ENCODE assay signal across 25 mouse cellular contexts in genomic region chr19:31621716-31622115, GRCm38 (mm10).
DNase-seq lines count a peak whose midpoint lies in the region; ATAC-seq and TF ChIP-seq lines count a peak whose summit lies in the region.
"Had no signal": no experiment of that assay in that cellular context is flagged by ENCODE, and none has a peak within 500 bp of the region (broad histone marks: within the 10 kb centered on the region; RNA-seq: fewer than 3 reads in every experiment).

No protein-coding gene starts in this region.

- H3K4me2 ChIP-seq in kidney, postnatal 0 days (ENCODE audit: low read length), result no peak overlapping the region
- H3K4me2 ChIP-seq: embryonic facial prominence, embryonic 13.5 days; forebrain, embryonic 12.5 days; forebrain, embryonic 15.5 days; heart, embryonic 11.5 days; heart, embryonic 15.5 days; hindbrain, embryonic 14.5 days had no signal

- no peak for DNase-seq in heart, adult 2 months
- DNase-seq in heart, postnatal 25 days (ENCODE audit: low spot score), result no peak
- DNase-seq in kidney, adult 9 months, result peak; percentile 16
- DNase-seq in kidney, adult 18-20 months, result no peak
- peak; percentile 61 for DNase-seq in kidney, postnatal 0 days (ENCODE audit: low spot score)
- DNase-seq in kidney, postnatal 25 days, result no peak
- DNase-seq: adrenal gland, adult 8-10 months; adrenal gland, postnatal 25 days; cerebellum, adult 11-12 months; cerebellum, adult 8-10 months; cerebellum, postnatal 10 days; cerebellum, postnatal 36 days; embryo, embryonic 11 days; gastrocnemius, postnatal 25 days; heart, postnatal 4 days had no signal

- no peak for TF ChIP-seq POLR2A in heart, adult 2 months (IDR thresholded peaks at IDR 0.05; ENCODE audit: insufficient read depth, low read depth, low read length)

- no peaks in the 10 kb centered on the region for H3K27me3 ChIP-seq in heart, adult 2 months (ENCODE audit: control insufficient read depth, insufficient read depth, low read length)
- H3K27me3 ChIP-seq in kidney, postnatal 0 days (ENCODE audit: insufficient read depth, low read length), result no peaks in the 10 kb centered on the region
- H3K27me3 ChIP-seq: embryonic facial prominence, embryonic 13.5 days; forebrain, embryonic 12.5 days; forebrain, embryonic 15.5 days; heart, embryonic 15.5 days had no signal

- intact Hi-C loops in heart, adult 2 months (cut with DNase I), result no loop called here
- intact Hi-C loops in heart, postnatal 25 days (cut with DNase I), result no loop called here

- TF ChIP-seq EP300 in heart, adult 2 months (IDR thresholded peaks at IDR 0.05; ENCODE audit: insufficient read depth, low read depth, low read length), result no peak

- no peaks in the 10 kb centered on the region for H3K9me3 ChIP-seq in kidney, postnatal 0 days (replicated peaks; ENCODE audit: low read length)
- H3K9me3 ChIP-seq: embryonic facial prominence, embryonic 10.5 days; embryonic facial prominence, embryonic 13.5 days; forebrain, embryonic 12.5 days; forebrain, embryonic 15.5 days; heart, embryonic 15.5 days had no signal

- no peak for TF ChIP-seq CTCF in heart, adult 2 months (IDR thresholded peaks at IDR 0.05)
- no peak for TF ChIP-seq CTCF in kidney, postnatal 0 days (IDR thresholded peaks at IDR 0.05; ENCODE audit: low read depth)

- peaks cover 4% of the 10 kb centered on the region for H3K4me1 ChIP-seq in heart, adult 2 months (ENCODE audit: control insufficient read depth, insufficient read depth, low read length)
- H3K4me1 ChIP-seq in kidney, postnatal 0 days (replicated peaks; ENCODE audit: insufficient read depth, low read length), result no peaks in the 10 kb centered on the region
- H3K4me1 ChIP-seq: embryonic facial prominence, embryonic 10.5 days; embryonic facial prominence, embryonic 13.5 days; forebrain, embryonic 15.5 days had no signal

- H3K79me2 ChIP-seq in heart, adult 2 months (replicated peaks; ENCODE audit: control insufficient read depth, insufficient read depth, low read length), result no peaks in the 10 kb centered on the region

- no peak overlapping the region for H3K4me3 ChIP-seq in heart, adult 2 months
- no peak overlapping the region for H3K4me3 ChIP-seq in kidney, postnatal 0 days (replicated peaks; ENCODE audit: low read depth, low read length)
- H3K4me3 ChIP-seq: embryonic facial prominence, embryonic 10.5 days; embryonic facial prominence, embryonic 13.5 days; erythroblast, embryonic 14.5 days; forebrain, embryonic 12.5 days; forebrain, embryonic 15.5 days; heart, embryonic 15.5 days had no signal

- H3K27ac ChIP-seq in heart, adult 2 months, result peak overlapping the region; percentile 20
- no peak overlapping the region for H3K27ac ChIP-seq in kidney, postnatal 0 days
- H3K27ac ChIP-seq: embryonic facial prominence, embryonic 10.5 days; embryonic facial prominence, embryonic 13.5 days; forebrain, embryonic 12.5 days; forebrain, embryonic 15.5 days; heart, embryonic 15.5 days; hindbrain, embryonic 14.5 days; hindbrain, postnatal 0 days had no signal

- H3K9ac ChIP-seq in heart, adult 2 months (ENCODE audit: low read depth, low read length), result no peak overlapping the region
- no peak overlapping the region for H3K9ac ChIP-seq in kidney, postnatal 0 days (ENCODE audit: low read depth, low read length)
- H3K9ac ChIP-seq: embryonic facial prominence, embryonic 13.5 days; forebrain, embryonic 12.5 days; forebrain, embryonic 15.5 days; heart, embryonic 15.5 days; hindbrain, embryonic 14.5 days had no signal

- no peaks in the 10 kb centered on the region for H3K36me3 ChIP-seq in heart, adult 2 months (ENCODE audit: control insufficient read depth, insufficient read depth, low read length)
- no peaks in the 10 kb centered on the region for H3K36me3 ChIP-seq in kidney, postnatal 0 days (ENCODE audit: insufficient read depth, low read length)
- H3K36me3 ChIP-seq: embryonic facial prominence, embryonic 10.5 days; embryonic facial prominence, embryonic 13.5 days; forebrain, embryonic 12.5 days; forebrain, embryonic 15.5 days; heart, embryonic 15.5 days had no signal

- 57% methylated on average over 1 of the region's 1 CpGs for WGBS in heart, adult 2 months
- 81% methylated on average over 1 of the region's 1 CpGs for WGBS in kidney, postnatal 0 days

- ATAC-seq in kidney, postnatal 0 days (replicated peaks; ENCODE audit: low FRiP score, low read depth), result no peak
- ATAC-seq: activated CD4-positive, CD25-positive, alpha-beta regulatory T cell, adult 4 months; forebrain, embryonic 15.5 days; hindbrain, postnatal 0 days had no signal

Comparison
In these comparisons a context has a peak if more than half of its experiments do, and no peak if none do; other contexts are left out.
1. DNase-seq: peak in kidney, adult 9 months (single experiment) and kidney, postnatal 0 days (single experiment); none in heart, adult 2 months (0 of 2), heart, postnatal 25 days (single experiment), kidney, adult 18-20 months (single experiment) and kidney, postnatal 25 days (0 of 2).